Mouse (Mus musculus) gastrocnemius, adult 18-20 months (tissue): ENCODE results near the gene Ppp1r7. TPM values are rescaled to one million over a fixed set of nuclear protein-coding genes. Genes with fewer than 3 reads are reported as not detected.
"Not testable (repeated sequence)": the region's sequence is repeated elsewhere in the genome, so short reads cannot be mapped to it uniquely, and the experiment has no call there.

Experiments used
- DNase-seq: peaks from one replicate; pipeline ENCODE4 v3.0.0; 2021; ENCODE audit warnings: low spot score
- long read RNA-seq, 2 experiments: library from polyadenylated mRNA; stranded (forward); transcript quantifications; one replicate each; pipeline ENCODE4 v2.0.0; 2021
- total RNA-seq, 2 experiments: library from RNA; stranded (reverse); gene quantifications; 2 replicates each; pipeline ENCODE4 v1.2.3; 2021

The Ppp1r7 gene
- 10 to 100 TPM; 16.2 to 21.0 TPM for total RNA-seq
- long read RNA-seq, experiment 1, full-length matches to known transcripts: 29 of 32 reads
- long read RNA-seq, experiment 1, partial matches to known transcripts: 1 of 32 reads
- long read RNA-seq, experiment 1, other reads (novel, unspliced or antisense): 2 of 32 reads
- long read RNA-seq, experiment 2, full-length matches to known transcripts: 25 of 29 reads
- long read RNA-seq, experiment 2, partial matches to known transcripts: 3 of 29 reads
- long read RNA-seq, experiment 2, other reads (novel, unspliced or antisense): 1 of 29 reads

GRCm38 (mm10) chr1:93342648-93343503, at the start of gene Ppp1r7, which contains the start of gene Pask:
Gene Ppp1r7 (plus strand): TSS chr1:93342854.
Gene Pask (minus strand): TSS chr1:93343482.
- peak; percentile 94 for DNase-seq

DNA sequence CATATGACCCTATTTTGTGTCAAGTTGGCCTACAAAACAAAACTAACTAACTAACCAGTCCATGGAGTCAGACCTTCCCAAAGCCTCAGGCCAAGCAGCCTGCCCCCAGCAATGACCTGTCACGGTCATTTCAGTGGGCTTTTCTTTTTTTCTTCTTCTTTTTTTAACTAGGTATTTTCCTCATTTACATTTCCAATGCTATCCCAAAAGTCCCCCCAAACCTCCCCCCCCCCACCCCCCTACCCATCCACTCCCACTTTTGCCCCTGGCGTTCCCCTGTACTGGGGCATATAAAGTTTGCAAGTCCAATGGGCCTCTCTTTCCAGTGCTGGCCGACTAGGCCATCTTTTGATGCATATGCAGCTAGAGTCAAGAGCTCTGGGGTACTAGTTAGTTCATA, 48.2 kb upstream of the Ppp1r7 start:
- DNase-seq: not testable (repeated sequence)

- DNase-seq: no peak
These were observed 42.9 kb upstream of the Ppp1r7 start for GRCm38 (mm10) chr1:93299791-93300190.

DNA sequence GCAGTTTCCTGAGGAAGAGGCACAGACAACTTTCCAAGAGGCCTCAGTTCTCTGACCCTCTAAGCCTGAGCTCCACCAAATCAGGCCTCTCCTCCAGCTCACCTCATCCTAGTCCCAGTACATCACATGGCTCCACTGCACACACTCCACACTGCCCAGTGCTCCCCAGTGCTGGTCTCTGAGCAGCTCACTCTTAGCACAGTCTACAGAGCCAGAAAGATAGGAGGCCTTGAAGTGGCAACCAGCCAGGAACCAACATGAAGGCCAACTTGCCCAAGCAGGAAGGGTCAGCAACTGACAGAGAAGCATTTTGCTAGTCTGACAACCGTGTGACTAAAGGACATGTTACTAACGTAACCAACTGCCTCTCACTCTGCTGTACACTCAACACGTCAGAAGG, 42.1 kb upstream of the Ppp1r7 start:
- DNase-seq: no peak

GRCm38 (mm10) chr1:93305581-93306337, 36.9 kb upstream of the Ppp1r7 start, which contains the start of gene Mterf4:
Gene Mterf4 (minus strand): TSS chr1:93305915.
- peak; percentile 79 for DNase-seq

DNA sequence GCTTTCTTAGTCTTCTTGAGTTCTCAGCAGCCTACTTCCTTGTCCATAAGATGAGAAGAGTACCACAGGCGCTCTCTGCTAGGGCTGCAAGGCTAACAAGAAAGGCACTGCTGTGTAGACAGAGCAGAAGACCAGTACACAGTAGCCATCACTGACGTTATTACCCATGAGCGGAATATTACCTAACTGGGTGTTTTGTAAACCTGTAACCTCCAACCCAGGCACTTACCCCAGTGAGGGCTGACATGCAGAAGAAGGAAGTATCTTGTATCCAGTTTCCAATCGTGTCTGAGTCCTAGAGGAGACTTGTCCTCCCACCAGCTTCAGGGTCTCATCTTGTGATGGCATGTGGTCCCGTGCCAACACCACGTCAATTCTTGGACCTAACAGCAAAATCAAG, 18.7 kb upstream of the Ppp1r7 start:
- DNase-seq: no peak

DNA sequence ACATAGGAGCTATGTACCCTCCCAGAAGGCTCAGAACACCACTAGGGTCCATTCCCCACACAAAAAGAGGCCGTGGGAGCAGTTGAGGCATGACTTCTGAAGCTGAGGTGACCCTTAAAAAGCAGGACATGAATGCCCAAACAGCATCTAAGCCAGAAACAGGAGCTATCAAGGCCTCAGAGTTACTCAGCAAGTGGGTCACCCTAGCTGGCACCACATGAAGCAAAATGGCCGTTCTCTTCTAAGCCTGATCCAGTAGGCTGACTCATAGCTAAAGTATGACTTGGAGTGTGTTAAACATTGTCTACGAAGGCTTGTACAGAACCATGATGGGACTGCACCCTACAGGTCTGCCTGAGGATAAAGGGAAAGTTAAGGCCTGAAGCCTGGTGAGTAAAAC, 16.2 kb upstream of the Ppp1r7 start:
- no peak for DNase-seq

DNA sequence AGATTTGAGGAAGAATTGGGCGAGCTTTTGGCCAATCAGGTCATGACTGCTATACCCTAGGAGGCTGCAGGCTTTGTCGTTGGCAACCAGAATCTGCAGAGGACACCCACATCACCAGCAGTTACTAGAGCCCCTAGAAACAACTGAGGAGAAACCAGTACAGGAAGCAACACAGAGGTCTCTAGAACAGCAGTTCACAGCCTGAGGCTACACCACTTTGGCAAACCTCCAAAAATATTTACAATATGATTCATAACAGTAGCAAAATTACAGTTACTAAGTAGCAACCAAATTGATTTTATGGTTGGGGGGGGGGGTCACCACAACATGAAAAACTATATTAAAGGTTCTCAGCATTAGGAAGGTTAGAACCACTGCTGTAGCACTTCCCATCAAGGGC, 8.0 kb upstream of the Ppp1r7 start:
- DNase-seq: no peak

GRCm38 (mm10) chr1:93343504-93344047, 922 bp downstream of the Ppp1r7 start:
- peak; percentile 96 for DNase-seq

- DNase-seq: no peak
These were observed 4.5 kb downstream of the Ppp1r7 start for GRCm38 (mm10) chr1:93347176-93347575.

- DNase-seq: no peak
These were observed 7.0 kb downstream of the Ppp1r7 start for GRCm38 (mm10) chr1:93349701-93350100.

DNA sequence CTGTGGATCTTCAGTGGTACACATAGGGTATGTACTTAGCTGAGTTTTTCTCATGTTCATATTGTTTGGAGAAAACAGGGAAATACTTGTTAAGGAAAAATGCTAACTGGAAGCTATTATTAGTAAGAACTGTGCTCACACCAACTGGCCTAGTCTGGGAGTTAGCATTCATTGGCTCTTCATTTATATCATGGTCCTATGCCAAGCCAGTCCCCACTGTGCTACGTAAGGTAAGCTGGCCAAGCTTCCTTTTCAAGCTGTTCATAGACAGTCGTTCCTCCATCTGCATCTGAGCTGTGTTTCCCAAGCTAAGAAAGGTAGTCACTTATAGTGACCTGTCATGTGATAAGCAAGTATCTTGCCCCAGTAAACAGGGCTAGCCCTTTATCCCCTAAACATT, 10.1 kb downstream of the Ppp1r7 start:
- DNase-seq: no peak

DNA sequence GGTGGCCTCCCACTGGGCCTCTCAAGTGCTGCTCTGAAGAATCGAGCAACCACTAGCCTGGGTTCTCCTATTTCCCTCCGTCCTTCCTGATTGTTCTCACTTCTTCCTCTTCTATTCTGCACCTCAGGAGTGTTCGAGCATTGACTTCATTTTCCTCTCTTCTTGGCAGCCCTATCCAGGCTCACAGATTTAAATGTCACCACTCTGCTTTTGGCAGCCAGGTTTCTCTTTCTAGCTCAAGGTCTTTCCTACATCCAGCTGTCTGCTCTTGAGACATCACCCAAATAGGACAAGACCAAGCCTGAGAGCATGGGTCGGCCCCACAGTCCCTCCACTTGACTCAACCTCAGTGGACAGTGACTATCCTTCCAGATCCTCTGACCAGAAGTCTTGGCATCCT, 20.0 kb downstream of the Ppp1r7 start:
- DNase-seq: no peak

- DNase-seq: no peak
These were observed 23.0 kb downstream of the Ppp1r7 start for GRCm38 (mm10) chr1:93365641-93366040.

- DNase-seq: no peak
These were observed 31.0 kb downstream of the Ppp1r7 start, which contains the start of gene Ano7 for GRCm38 (mm10) chr1:93373665-93374064. Gene Ano7 (plus strand): TSS chr1:93373930.

- DNase-seq: no peak
These were observed 34.7 kb downstream of the Ppp1r7 start for GRCm38 (mm10) chr1:93377307-93377706.

GRCm38 (mm10) chr1:93379117-93379516, 36.5 kb downstream of the Ppp1r7 start:
- DNase-seq: no peak

DNA sequence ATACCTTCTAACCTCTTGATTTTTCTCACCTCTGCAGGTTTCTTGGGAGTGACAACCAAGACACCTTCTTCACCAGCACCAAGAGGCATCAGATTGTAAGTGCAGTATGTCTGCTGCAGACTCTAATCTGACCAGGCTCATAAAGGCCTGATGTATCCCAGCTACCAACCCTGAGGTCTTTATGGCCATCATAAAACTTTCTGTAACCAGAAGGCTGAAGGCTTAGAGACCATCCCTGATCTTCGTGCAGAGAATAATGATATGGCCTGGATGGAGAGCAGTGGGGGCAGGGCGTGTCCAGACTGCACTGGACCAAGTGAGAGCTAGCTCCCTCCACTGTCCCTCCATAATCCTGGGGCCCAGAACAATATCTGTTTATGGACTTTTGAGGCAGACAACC, 44.5 kb downstream of the Ppp1r7 start:
- DNase-seq: no peak

- no peak for DNase-seq
These were observed 46.3 kb downstream of the Ppp1r7 start for GRCm38 (mm10) chr1:93388906-93389305.

DNA sequence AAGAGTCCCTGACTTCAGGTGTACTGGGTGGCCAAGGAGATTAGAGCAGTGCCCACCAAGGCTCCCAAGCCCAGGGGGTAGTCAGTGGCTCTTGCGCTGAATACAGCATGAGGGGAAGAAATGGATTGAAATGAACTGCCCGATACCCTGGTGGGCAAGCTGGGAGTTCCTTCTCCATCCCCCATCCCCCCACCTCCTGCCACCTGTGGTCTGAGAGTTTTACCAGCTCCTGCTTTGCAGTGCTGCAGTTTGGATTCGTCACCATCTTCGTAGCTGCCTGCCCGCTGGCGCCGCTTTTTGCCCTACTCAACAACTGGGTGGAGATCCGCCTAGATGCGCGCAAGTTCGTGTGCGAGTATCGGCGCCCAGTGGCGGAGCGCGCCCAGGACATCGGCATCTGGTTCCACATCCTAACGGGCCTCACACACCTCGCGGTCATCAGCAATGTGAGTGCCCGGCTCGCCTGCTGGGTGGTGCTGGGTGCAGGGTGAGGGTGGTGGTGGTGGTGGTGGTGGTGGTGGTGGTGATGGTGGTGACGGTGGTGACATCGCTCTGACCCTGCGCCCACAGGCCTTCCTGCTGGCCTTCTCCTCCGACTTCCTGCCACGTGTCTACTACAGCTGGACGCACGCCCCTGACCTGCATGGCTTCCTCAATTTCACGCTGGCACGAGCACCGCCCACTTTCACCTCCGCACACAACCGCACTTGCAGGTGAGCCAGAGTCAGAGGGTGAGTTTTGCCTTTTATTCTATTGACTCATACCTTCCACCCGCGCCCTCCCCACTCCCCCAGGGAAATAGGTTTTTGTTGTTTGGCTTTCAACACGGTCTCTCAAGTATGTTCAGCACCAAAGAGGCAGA, 58.8 kb downstream of the Ppp1r7 start:
- DNase-seq: no peak

GRCm38 (mm10) chr1:93403403-93403802, 60.7 kb downstream of the Ppp1r7 start:
- no peak for DNase-seq
